Mouse (Mus musculus): ENCODE results near the gene Bend5. TPM values are rescaled to one million over a fixed set of nuclear protein-coding genes. Genes with fewer than 3 reads are reported as not detected.

Gene Bend5
- polyA plus RNA-seq, 1 experiment from 2014 or later: 35.2 TPM

DNA sequence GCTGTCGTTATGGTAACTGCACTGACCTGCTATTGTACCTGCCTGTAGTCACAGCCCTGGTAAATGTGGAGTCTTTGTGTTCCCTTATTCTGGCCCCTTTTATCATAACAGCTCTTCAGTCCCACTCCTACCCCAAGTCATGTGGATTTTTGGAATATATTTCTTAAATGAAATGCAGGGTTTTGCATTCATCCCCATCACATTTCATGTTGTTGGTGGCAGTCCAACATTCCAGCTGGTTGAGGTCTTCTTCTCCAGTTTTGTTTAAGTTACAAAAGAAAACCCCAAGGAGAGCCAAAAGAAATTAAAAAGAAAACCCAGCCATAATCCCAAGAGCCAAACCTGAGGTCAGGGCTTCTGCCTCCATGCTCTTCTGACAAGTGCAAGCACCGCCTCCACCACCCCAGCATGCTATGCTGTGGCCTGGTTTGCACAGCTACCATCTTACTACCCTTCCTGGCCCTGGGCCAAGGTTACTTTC is 52.5 kb downstream of the Bend5 start:
- WGBS: 54% methylated on average over 2 of the region's 2 CpGs

DNA sequence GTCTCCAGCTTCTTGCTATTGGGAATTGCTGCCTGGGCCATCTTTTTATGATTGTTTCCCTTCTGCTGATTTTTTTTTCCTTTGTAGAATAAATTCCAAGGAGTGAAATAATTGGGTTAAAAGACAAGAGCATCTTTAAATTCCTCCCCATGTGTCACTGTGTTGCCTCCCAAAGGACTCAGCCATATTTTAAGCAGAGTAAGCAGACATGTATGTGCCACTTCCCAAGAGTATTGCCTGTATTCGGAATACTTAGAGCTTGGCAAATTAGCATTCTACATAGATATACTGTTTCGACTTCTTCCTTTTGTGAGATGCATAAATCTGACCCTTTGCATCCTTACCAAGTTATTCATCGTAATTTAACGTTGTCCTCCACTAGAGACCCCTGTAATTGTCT is 53.0 kb downstream of the Bend5 start:
- ATAC-seq (ENCODE audit: insufficient read depth, low FRiP score, low read depth): no peak
- 77% methylated on average over 4 of the region's 4 CpGs for WGBS
- H3K27ac ChIP-seq: peak overlapping the region; percentile 2; the same call in 1 of the 2 replicates
- no peak overlapping the region for H3K4me3 ChIP-seq (replicated peaks)
- H3K4me1 ChIP-seq: no peaks in the 10 kb centered on the region; the same call in 1 of the 2 replicates
- no peak overlapping the region for H3K9ac ChIP-seq
- H3K4me2 ChIP-seq: no peak overlapping the region
- no peaks in the 10 kb centered on the region for H3K9me3 ChIP-seq
- no peaks in the 10 kb centered on the region for H3K36me3 ChIP-seq
- no peaks in the 10 kb centered on the region for H3K27me3 ChIP-seq (replicated peaks)

More for the DNA sequence above, 52.5 kb downstream of the Bend5 start:
- Histone ChIP-seq H3K27ac (peak overlapping the region; percentile 26; the same call in 1 of the 2 replicates), H3K36me3 (no peaks in the 10 kb centered on the region), H3K27me3 (replicated peaks) (no peaks in the 10 kb centered on the region), H3K4me1 (no peaks in the 10 kb centered on the region; the same call in 1 of the 2 replicates), H3K4me2 (no peak overlapping the region), H3K4me3 (replicated peaks) (no peak overlapping the region), H3K9me3 (no peaks in the 10 kb centered on the region), H3K9ac (no peak overlapping the region)
- ATAC-seq (ENCODE audit: insufficient read depth, low FRiP score, low read depth): peak; percentile 56; the same call in 1 of the 2 replicates

DNA sequence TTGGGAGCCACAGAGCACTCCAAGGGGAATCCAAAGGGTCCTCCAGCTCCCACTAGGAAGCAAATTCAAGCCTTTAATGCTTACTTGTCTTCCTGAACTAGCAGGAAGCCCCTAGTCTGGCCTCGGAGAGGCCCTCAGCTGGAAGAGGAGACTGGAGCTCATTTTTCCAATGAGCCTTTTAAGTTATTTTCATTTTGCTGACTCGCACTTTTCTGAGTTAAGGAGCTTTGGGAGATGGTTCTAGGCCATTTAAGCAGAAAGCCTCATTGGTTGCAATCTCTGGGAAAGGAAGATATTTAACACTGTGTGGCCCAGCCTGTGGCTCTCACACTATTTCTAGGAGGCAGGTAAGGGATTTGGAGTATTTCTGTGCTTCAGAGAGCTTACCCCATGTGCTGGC is 55.0 kb downstream of the Bend5 start:
- no peak for ATAC-seq (ENCODE audit: insufficient read depth, low FRiP score, low read depth)
- H3K4me3 ChIP-seq (replicated peaks): no peak overlapping the region

DNA sequence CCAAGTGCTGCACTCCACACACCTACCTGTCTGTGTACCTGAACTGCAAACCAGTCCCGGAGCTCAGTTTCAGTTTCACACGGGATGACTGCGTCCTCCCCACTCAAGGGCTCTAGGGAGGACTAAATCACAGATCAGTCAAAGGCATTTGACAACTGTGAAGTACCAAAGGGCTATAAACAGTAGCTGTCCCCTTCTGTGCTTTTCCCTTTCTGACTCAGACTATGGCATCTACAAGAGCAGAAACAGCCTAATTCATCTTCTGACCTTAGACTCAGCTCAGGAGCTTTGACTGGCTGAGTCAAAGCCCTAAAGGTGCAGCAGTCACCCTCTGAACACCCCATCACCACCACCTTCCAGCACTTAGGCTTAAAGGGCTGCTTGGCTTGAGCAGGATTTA is 56.9 kb downstream of the Bend5 start:
- H3K4me3 ChIP-seq (replicated peaks): no peak overlapping the region
- H3K27ac ChIP-seq: no peak overlapping the region
- no peak for ATAC-seq (ENCODE audit: insufficient read depth, low FRiP score, low read depth)
- H3K9me3 ChIP-seq: no peaks in the 10 kb centered on the region
- no peak overlapping the region for H3K9ac ChIP-seq
- 64% methylated on average over 3 of the region's 3 CpGs for WGBS
- H3K27me3 ChIP-seq (replicated peaks): no peaks in the 10 kb centered on the region
- no peak overlapping the region for H3K4me2 ChIP-seq
- H3K4me1 ChIP-seq: no peaks in the 10 kb centered on the region; the same call in 1 of the 2 replicates
- no peaks in the 10 kb centered on the region for H3K36me3 ChIP-seq

More for the DNA sequence above, 55.0 kb downstream of the Bend5 start:
- Histone ChIP-seq H3K4me1 (no peaks in the 10 kb centered on the region; the same call in 1 of the 2 replicates), H3K27ac (no peak overlapping the region), H3K27me3 (replicated peaks) (no peaks in the 10 kb centered on the region), H3K9me3 (no peaks in the 10 kb centered on the region), H3K4me2 (no peak overlapping the region), H3K9ac (no peak overlapping the region), H3K36me3 (no peaks in the 10 kb centered on the region)
- 63% methylated on average over 2 of the region's 2 CpGs for WGBS

DNA sequence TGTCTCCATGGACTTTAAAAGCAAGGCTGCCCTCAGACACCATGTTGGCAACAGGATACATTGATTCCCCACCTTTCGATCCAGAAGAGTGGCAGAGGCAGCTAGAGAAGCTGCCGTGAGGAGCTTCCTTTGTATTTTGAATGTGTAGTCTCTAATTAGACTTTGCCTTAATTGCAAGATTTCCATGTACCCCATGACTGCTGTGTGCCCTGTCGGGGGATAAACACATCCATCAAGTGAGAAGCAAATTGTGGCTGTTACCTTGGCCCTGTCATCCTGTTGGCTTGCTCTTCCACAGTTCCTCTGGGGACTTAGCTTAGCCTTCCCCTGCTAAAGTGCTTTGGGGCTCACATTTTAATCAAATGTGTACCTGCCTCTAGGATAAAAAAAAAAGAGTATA is 57.7 kb downstream of the Bend5 start:
- Histone ChIP-seq H3K4me2 (no peak overlapping the region), H3K4me1 (no peaks in the 10 kb centered on the region; the same call in 1 of the 2 replicates), H3K9me3 (no peaks in the 10 kb centered on the region), H3K27ac (no peak overlapping the region), H3K36me3 (no peaks in the 10 kb centered on the region), H3K27me3 (replicated peaks) (no peaks in the 10 kb centered on the region), H3K4me3 (replicated peaks) (no peak overlapping the region), H3K9ac (no peak overlapping the region)
- 72% methylated on average over 3 of the region's 3 CpGs for WGBS
- no peak for ATAC-seq (ENCODE audit: insufficient read depth, low FRiP score, low read depth)

DNA sequence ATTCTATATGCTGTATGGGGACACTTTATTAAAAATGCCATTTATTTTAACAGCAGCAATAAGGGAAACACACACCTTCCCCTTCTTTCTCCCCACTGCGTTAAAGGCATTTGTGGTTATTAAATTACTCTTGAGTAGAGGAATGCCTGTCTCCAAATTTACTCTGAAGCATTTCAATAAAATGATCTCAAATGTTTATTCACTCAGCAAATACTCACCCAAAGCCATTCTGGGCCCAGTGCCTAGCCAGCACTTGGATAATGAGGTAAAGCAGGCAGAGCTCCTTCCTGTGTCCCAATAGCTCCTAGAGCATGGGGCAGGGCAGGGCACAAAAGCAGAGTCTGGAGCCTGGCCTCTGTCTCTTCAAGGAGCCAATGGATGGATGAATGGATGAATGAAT is 58.2 kb downstream of the Bend5 start:
- H3K36me3 ChIP-seq: no peaks in the 10 kb centered on the region
- H3K9me3 ChIP-seq: no peaks in the 10 kb centered on the region
- no peaks in the 10 kb centered on the region; the same call in 1 of the 2 replicates for H3K4me1 ChIP-seq
- H3K4me2 ChIP-seq: no peak overlapping the region
- ATAC-seq (ENCODE audit: insufficient read depth, low FRiP score, low read depth): no peak
- H3K4me3 ChIP-seq (replicated peaks): no peak overlapping the region
- H3K9ac ChIP-seq: no peak overlapping the region
- H3K27ac ChIP-seq: no peak overlapping the region
- 49% methylated on average over 1 of the region's 1 CpGs for WGBS
- no peaks in the 10 kb centered on the region for H3K27me3 ChIP-seq (replicated peaks)

DNA sequence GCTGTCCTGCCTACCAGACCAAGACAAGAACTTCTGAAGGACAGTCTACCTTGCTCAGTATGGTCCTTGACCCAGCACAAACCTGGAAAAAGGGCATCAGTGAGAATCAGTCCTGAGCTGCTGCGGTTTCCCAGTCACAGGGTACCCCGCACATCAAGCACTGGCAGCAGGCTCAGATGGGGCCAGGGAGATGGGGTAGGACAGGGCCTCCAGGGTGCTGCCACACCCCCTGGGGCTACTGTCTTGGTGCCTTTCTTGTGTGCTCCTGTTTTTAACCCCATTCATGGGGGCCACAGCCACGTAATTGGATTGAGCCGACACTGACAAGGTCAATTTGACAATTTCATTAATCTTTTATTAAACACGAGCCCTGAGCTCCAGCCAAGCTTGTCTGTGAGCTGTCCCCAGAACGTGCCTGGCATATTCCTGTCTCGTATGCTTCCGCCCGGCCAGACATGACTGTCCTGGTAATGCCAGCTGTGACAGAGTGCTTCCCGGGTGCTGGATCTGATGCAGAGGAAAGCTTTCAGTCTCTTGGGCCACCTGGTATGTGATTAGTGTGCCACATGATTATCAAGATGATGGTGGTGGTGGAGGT is 60.7 kb downstream of the Bend5 start:
- no peak overlapping the region for H3K4me3 ChIP-seq (replicated peaks)
- 64% methylated on average over 10 of the region's 10 CpGs for WGBS
- no peaks in the 10 kb centered on the region for H3K27me3 ChIP-seq (replicated peaks)
- ATAC-seq (ENCODE audit: insufficient read depth, low FRiP score, low read depth): no peak
- no peaks in the 10 kb centered on the region for H3K36me3 ChIP-seq
- H3K27ac ChIP-seq: no peak overlapping the region
- H3K4me2 ChIP-seq: no peak overlapping the region
- H3K4me1 ChIP-seq: no peaks in the 10 kb centered on the region
- no peak overlapping the region for H3K9ac ChIP-seq
- no peaks in the 10 kb centered on the region for H3K9me3 ChIP-seq

DNA sequence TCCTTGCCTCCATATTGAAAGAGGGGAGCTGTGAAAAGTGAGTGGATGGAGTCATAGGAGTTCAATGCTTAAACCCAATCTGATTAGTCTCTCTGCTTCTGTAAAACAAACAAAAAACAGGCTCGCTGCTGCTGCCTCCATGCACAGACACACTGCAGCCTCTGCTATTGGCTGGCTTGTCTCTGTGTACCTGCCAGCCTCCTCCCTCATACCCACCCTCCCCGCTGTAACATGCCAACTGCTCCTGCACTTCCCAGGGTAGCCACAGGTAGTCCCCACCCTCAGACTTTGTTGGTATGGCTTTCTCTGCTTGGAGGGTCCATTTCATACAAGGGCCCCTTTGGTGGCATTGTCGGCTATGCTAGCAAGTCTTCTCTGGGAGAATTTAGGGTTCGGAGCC is 62.7 kb downstream of the Bend5 start:
- no peak for ATAC-seq (ENCODE audit: insufficient read depth, low FRiP score, low read depth)
- no peaks in the 10 kb centered on the region for H3K27me3 ChIP-seq (replicated peaks)
- H3K9me3 ChIP-seq: no peaks in the 10 kb centered on the region
- no peak overlapping the region for H3K27ac ChIP-seq
- no peak overlapping the region for H3K4me2 ChIP-seq
- 52% methylated on average over 4 of the region's 4 CpGs for WGBS
- H3K9ac ChIP-seq: no peak overlapping the region
- H3K4me1 ChIP-seq: no peaks in the 10 kb centered on the region
- no peak overlapping the region for H3K4me3 ChIP-seq (replicated peaks)
- no peaks in the 10 kb centered on the region for H3K36me3 ChIP-seq

DNA sequence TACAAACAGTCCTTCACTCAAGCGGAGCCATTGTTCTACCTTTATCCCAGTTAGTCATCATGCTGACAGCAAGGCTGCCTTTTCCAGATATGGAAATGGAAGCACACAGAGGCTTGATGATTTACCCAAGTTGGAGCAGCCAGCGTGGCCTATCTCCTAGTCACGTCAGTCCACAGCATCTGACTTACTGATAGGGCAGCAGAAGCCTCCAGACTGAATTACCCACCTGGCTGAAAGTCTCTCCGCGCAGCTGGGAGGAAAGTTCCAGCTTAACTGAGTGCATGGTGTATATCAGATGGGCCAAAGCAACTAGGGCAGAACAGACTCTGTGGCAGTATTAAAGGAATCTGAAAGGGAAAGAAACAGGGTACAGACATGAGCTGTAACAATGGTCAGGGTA is 68.7 kb downstream of the Bend5 start:
- ATAC-seq (ENCODE audit: insufficient read depth, low FRiP score, low read depth): no peak; the same call in 1 of the 2 replicates
- H3K27ac ChIP-seq: no peak overlapping the region
- H3K4me2 ChIP-seq: no peak overlapping the region
- no peaks in the 10 kb centered on the region for H3K9me3 ChIP-seq
- no peak overlapping the region for H3K9ac ChIP-seq
- WGBS: 74% methylated on average over 5 of the region's 5 CpGs
- no peaks in the 10 kb centered on the region for H3K27me3 ChIP-seq (replicated peaks)
- H3K4me3 ChIP-seq (replicated peaks): no peak overlapping the region
- H3K36me3 ChIP-seq: no peaks in the 10 kb centered on the region
- 0 out of 2 replicates have a peak, but pooled peaks cover 3% of the 10 kb centered on the region for H3K4me1 ChIP-seq

DNA sequence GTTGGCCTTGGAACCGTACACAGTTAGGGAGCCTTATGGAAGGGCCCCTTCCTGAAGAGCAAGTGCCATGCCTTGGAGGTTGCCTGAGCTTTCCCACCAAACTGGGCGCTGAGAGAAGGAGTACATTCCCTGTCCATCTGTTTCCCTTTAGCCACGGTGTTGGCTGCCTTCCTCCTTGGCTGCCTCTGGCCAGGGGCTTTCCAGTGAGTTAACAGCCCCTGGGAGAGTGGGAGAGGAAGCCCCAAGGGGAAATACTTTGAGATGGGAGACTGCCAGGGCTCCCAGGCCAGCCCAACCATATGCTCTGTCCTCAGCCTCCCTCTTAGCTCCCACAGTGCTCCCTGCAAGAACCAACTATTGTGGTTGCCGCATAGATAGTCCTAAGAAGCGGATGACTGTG is 70.4 kb downstream of the Bend5 start:
- WGBS: 59% methylated on average over 5 of the region's 5 CpGs
- Histone ChIP-seq H3K9ac (no peak overlapping the region), H3K4me1 (0 out of 2 replicates have a peak, but pooled peaks cover 3% of the 10 kb centered on the region), H3K4me3 (replicated peaks) (no peak overlapping the region), H3K27me3 (replicated peaks) (no peaks in the 10 kb centered on the region), H3K9me3 (no peaks in the 10 kb centered on the region), H3K4me2 (no peak overlapping the region), H3K27ac (no peak overlapping the region), H3K36me3 (no peaks in the 10 kb centered on the region)
- ATAC-seq (ENCODE audit: insufficient read depth, low FRiP score, low read depth): 0 out of 2 replicates have a peak, but pooled peaks have one; percentile 40

DNA sequence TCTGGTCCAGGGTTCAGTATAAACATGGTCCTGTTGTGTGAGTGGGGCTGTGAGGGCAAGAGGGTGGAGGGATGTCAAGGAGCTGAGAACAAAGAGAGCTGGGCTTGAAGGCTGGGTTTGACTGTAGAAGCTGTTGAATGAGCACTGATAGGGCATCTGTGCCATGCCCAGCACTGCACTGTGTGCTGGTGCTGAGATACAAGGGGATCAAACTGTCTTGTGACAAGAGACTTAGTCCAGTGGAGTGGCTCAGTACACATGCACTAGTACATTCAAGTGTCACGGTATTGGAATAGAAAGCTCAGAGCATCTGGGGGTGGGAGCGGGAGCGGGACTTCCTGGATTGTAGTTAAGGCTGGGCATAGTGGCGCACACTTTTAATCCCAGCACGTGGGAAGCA is 71.4 kb downstream of the Bend5 start:
- ATAC-seq (ENCODE audit: insufficient read depth, low FRiP score, low read depth): no peak
- no peaks in the 10 kb centered on the region for H3K27me3 ChIP-seq (replicated peaks)
- WGBS: 66% methylated on average over 5 of the region's 5 CpGs
- no peaks in the 10 kb centered on the region for H3K9me3 ChIP-seq
- no peaks in the 10 kb centered on the region for H3K36me3 ChIP-seq
- H3K27ac ChIP-seq: no peak overlapping the region
- no peak overlapping the region for H3K4me2 ChIP-seq
- H3K4me1 ChIP-seq: 0 out of 2 replicates have a peak, but pooled peaks cover 3% of the 10 kb centered on the region
- no peak overlapping the region for H3K4me3 ChIP-seq (replicated peaks)
- no peak overlapping the region for H3K9ac ChIP-seq

DNA sequence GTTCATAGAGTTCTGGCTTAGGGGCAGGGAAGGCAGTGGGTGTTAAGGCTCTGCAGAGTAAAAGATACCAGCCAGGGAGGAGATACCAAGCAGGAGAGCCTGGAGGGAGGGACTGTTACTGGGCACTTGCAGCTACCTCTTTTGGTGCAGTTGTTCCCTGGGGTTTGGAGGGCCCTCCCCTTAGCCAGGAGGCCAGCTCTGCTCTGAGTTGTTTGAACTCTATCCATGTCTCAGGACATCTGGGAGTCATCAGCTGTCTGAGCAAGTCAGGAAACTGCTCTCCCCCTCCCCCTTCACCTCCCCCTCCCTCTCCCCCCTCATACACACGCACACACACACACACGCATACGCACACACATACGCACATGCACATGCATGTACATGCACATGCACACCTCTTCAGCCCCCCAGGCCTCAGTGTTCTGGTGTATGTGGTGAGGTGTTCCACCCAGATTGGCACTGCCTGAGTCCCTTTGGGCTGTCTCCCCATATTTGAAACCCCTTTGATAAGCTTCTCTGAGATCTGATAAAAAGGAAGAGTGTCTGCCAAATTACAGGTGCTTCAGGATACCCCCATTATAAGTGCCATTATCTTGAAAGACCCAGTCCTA is 72.5 kb downstream of the Bend5 start:
- 62% methylated on average over 4 of the region's 4 CpGs for WGBS
- Histone ChIP-seq H3K27ac (no peak overlapping the region), H3K4me3 (replicated peaks) (no peak overlapping the region), H3K4me1 (0 out of 2 replicates have a peak, but pooled peaks cover 3% of the 10 kb centered on the region), H3K27me3 (replicated peaks) (no peaks in the 10 kb centered on the region), H3K9me3 (no peaks in the 10 kb centered on the region), H3K36me3 (no peaks in the 10 kb centered on the region), H3K9ac (no peak overlapping the region), H3K4me2 (no peak overlapping the region)
- ATAC-seq (ENCODE audit: insufficient read depth, low FRiP score, low read depth): peak; percentile 29; the same call in 1 of the 2 replicates
